Mouse (Mus musculus): ENCODE data around the gene Tceal9. TPM values are rescaled to one million over a fixed set of nuclear protein-coding genes. Genes with fewer than 3 reads are reported as not detected.

Tceal9 gene
- total and polyA plus RNA-seq, 3 experiments: 75.2 to 113 TPM; not detected in 1

DNA sequence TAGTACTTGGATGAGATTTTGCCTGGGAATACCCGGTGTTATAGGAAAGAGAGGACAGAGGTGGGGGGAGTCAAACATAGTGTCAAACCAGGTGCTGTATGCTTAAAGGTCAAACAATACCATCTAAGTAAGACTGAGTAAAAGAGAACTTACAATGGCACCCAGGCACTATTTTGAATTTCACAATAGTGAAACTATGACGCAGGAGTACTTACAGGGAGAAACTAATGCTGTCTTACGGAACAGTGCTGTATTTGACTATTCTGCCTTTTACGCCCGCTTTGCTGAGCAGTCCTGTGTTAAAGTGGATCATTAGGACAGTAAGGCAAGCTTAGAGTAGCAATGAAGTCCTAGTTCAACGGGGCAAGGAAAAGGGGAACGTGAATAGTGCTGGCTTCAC lies 32.7 kb downstream of the Tceal9 start:
- TF ChIP-seq ZNF384 (IDR thresholded peaks at IDR 0.05; ENCODE audit: low read depth, low read length) (no peak), RAD21 (IDR thresholded peaks at IDR 0.05; ENCODE audit: low read depth, low read length) (no peak), BHLHE40 (IDR thresholded peaks at IDR 0.05; ENCODE audit: borderline replicate concordance, low read depth, low read length) (no peak), HCFC1 (IDR thresholded peaks at IDR 0.05; ENCODE audit: low read depth, low read length) (no peak), TCF12 (IDR thresholded peaks at IDR 0.05; ENCODE audit: low read depth, low read length) (no peak), ZMIZ1 (IDR thresholded peaks at IDR 0.05; ENCODE audit: low read depth, low read length) (no peak), MYB (IDR thresholded peaks at IDR 0.05; ENCODE audit: low read depth, low read length) (no peak), USF1 (IDR thresholded peaks at IDR 0.05; ENCODE audit: low read depth, low read length) (no peak), GATA1 (IDR thresholded peaks at IDR 0.05; ENCODE audit: low read depth, low read length) (no peak), ELF1 (IDR thresholded peaks at IDR 0.05; ENCODE audit: low read depth, low read length) (no peak), POLR2AphosphoS5 (IDR thresholded peaks at IDR 0.05; ENCODE audit: borderline replicate concordance, low read depth, low read length) (no peak), MAX (IDR thresholded peaks at IDR 0.05; ENCODE audit: low read length) (no peak), MEF2A (IDR thresholded peaks at IDR 0.05; ENCODE audit: extremely low read depth, insufficient replicate concordance, low read depth, low read length, poor library complexity, severe bottlenecking) (no peak), EP300 (IDR thresholded peaks at IDR 0.05; ENCODE audit: low read depth in 1 of 2, low read length in 2 of 2) (no peak), NELFE (IDR thresholded peaks at IDR 0.05; ENCODE audit: low read depth, low read length) (no peak), ZC3H11A (IDR thresholded peaks at IDR 0.05; ENCODE audit: low read depth, low read length) (no peak), RCOR1 (IDR thresholded peaks at IDR 0.05; ENCODE audit: low read depth, low read length) (no peak), GABPA (IDR thresholded peaks at IDR 0.05; ENCODE audit: low read depth, low read length) (no peak), CHD2 (IDR thresholded peaks at IDR 0.05; ENCODE audit: low read length) (no peak)

GRCm38 (mm10) chrX:136278401-136278800 lies 33.5 kb downstream of the Tceal9 start:
- H3K27ac ChIP-seq (ENCODE audit: control insufficient read depth, low read depth, low read length): no peak overlapping the region
- H3K4me3 ChIP-seq (ENCODE audit: control insufficient read depth in 1 of 2, insufficient read depth in 1 of 2, low read depth in 2 of 2, low read length in 2 of 2): no peak overlapping the region
- no peak for DNase-seq (ENCODE audit: low read depth, low spot score)
- no peak overlapping the region for H3K9ac ChIP-seq (ENCODE audit: control insufficient read depth, low read depth, low read length, poor library complexity, severe bottlenecking)
- TF ChIP-seq HCFC1 (IDR thresholded peaks at IDR 0.05; ENCODE audit: low read depth, low read length) (no peak), MEF2A (IDR thresholded peaks at IDR 0.05; ENCODE audit: extremely low read depth, insufficient replicate concordance, low read depth, low read length, poor library complexity, severe bottlenecking) (no peak), CHD2 (IDR thresholded peaks at IDR 0.05; ENCODE audit: low read length) (no peak), USF1 (IDR thresholded peaks at IDR 0.05; ENCODE audit: low read depth, low read length) (no peak), TCF12 (IDR thresholded peaks at IDR 0.05; ENCODE audit: low read depth, low read length) (no peak), MYC (IDR thresholded peaks at IDR 0.05; ENCODE audit: low read depth, low read length) (no peak), SIN3A (IDR thresholded peaks at IDR 0.05; ENCODE audit: low read length) (no peak), SMC3 (IDR thresholded peaks at IDR 0.05; ENCODE audit: low read depth, low read length) (no peak)
- H3K79me2 ChIP-seq (ENCODE audit: control insufficient read depth, insufficient read depth, low read length, poor library complexity): no peaks in the 10 kb centered on the region
- peaks cover 0 to 3% of the 10 kb centered on the region in 2 experiments; a peak in 1 of 4 replicates for H3K36me3 ChIP-seq (ENCODE audit: control insufficient read depth in 1 of 2, insufficient read depth in 2 of 2, low read length in 2 of 2)
- H3K4me1 ChIP-seq (ENCODE audit: control insufficient read depth in 1 of 2, insufficient read depth in 2 of 2, low read length in 2 of 2): peaks cover 0 to 3% of the 10 kb centered on the region in 2 experiments; a peak in 1 of 4 replicates
- no peaks in the 10 kb centered on the region for H3K9me3 ChIP-seq (replicated peaks; ENCODE audit: insufficient read depth, low read length)
- peaks cover 2 to 4% of the 10 kb centered on the region in 2 experiments for H3K27me3 ChIP-seq (ENCODE audit: control insufficient read depth in 1 of 2, insufficient read depth in 2 of 2, low read length in 2 of 2)

More for the DNA sequence above, 32.7 kb downstream of the Tceal9 start:
- Histone ChIP-seq H3K9me3 (replicated peaks; ENCODE audit: insufficient read depth, low read length) (no peaks in the 10 kb centered on the region), H3K27me3 (ENCODE audit: control insufficient read depth in 1 of 2, insufficient read depth in 2 of 2, low read length in 2 of 2) (peaks cover 2 to 4% of the 10 kb centered on the region in 2 experiments), H3K4me1 (ENCODE audit: control insufficient read depth in 1 of 2, insufficient read depth in 2 of 2, low read length in 2 of 2) (peaks cover 0 to 3% of the 10 kb centered on the region in 2 experiments; a peak in 1 of 4 replicates), H3K27ac (ENCODE audit: control insufficient read depth, low read depth, low read length) (no peak overlapping the region), H3K9ac (ENCODE audit: control insufficient read depth, low read depth, low read length, poor library complexity, severe bottlenecking) (no peak overlapping the region), H3K36me3 (ENCODE audit: control insufficient read depth in 1 of 2, insufficient read depth in 2 of 2, low read length in 2 of 2) (peaks cover 0 to 3% of the 10 kb centered on the region in 2 experiments; a peak in 1 of 4 replicates), H3K79me2 (ENCODE audit: control insufficient read depth, insufficient read depth, low read length, poor library complexity) (no peaks in the 10 kb centered on the region), H3K4me3 (ENCODE audit: control insufficient read depth in 1 of 2, insufficient read depth in 1 of 2, low read depth in 2 of 2, low read length in 2 of 2) (no peak overlapping the region)
- no peak for DNase-seq (ENCODE audit: low read depth, low spot score)
